Mouse (Mus musculus) adrenal gland, adult (tissue): ENCODE data around the gene Tmem229b.
A peak's percentile ranks its signal among the peaks of the same experiment; 100 is the strongest.
"Not testable (repeated sequence)": the region's sequence is repeated elsewhere in the genome, so short reads cannot be mapped to it uniquely, and the experiment has no call there.

ENCODE experiments used
- DNase-seq, 2 experiments: peaks; one replicate each; pipeline ENCODE4 v3.0.0; 2022 to 2023; ENCODE audit warnings: low spot score in 1 of 2; ENCODE audit not compliant: inconsistent age in 2 of 2

Tmem229b gene

DNA sequence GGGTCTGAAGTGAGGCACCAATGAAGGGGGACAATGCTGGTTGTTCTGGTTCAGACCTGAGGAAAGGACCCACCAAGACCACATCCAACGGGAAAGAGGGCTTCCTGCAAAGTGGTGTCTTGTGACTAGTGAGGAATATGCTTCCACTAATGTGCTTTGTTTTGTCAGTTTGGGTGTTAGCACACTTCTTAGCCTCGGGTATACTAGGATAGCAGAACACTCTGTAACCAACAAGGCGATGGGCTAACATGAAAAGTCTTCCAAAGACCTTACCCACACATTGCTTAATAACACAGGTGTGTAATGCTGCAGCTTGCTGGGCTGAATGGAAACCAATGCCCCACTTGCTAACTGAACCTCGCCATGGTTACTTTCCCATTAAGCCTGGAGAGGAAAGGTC, 51.0 kb downstream of the Tmem229b start:
- no peak for DNase-seq

DNA sequence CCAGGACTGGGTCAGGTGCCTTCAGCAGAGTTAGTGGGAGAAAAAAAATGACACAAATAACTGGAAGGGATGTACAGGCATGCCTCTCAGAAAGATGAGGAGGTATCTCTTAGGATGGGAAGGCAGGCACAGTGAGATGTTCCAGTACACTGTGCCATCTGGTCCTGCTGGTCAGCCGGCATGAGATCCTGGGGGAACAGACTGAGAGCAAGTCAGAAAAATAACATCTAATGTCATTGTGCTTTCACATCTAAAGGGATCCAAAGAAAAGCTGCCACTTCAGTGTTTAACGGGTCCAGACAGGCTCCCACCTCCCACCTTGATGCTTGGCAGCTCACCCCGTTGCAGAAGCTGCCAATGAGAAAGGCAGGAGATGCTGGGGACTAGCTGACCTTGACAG, 54.9 kb downstream of the Tmem229b start:
- no peak for DNase-seq

- peak; percentile 51 to 56 for DNase-seq
Observed at GRCm38 (mm10) chr12:78952053-78952452, 55.4 kb downstream of the Tmem229b start.

DNA sequence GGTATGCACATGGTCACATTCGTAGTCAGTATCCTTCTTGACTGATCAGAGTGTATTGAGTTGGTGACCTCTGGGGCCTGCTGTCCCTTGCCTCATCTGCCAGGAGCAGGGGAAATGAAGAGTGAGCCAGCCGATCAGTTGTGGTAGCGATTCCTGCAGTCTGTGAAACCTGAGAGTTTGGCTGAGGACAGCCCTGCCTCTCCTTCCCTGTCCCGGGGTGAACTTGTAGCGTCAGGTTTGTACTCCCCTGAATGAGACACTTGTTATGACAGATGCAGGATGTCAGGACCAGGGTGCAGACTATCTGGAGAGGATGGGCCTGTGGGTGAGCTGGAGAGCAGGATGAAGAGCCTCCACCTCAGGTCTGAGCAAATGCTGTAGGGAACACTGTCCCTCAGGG, 59.8 kb downstream of the Tmem229b start:
- no peak for DNase-seq

- no peak for DNase-seq
Observed at GRCm38 (mm10) chr12:78947161-78947560, 60.3 kb downstream of the Tmem229b start.

GRCm38 (mm10) chr12:78942931-78943330, 64.5 kb downstream of the Tmem229b start:
- no peak for DNase-seq

GRCm38 (mm10) chr12:78940081-78940480, 67.3 kb downstream of the Tmem229b start:
- no peak for DNase-seq

GRCm38 (mm10) chr12:78939393-78940037, 67.9 kb downstream of the Tmem229b start:
- DNase-seq = no peak

DNA sequence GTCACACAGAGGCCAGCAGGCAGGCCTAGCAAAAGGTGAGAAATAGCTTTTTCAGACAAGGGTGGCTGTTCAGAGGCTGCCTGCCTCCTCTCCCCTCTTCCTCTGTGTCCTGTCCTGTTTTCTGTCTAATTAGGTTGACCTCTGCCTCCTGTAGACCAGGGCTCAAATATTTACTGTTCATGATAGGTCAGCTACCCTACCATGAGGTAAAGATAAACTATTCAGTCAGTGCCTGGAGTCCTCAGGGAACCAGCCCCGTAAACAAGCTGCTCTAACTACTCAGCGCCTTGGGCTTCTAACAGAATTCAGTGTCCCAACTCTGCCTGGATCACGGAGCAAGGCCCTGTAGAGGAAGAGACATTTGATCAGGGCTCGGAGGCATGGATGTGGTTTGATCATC, 70.9 kb downstream of the Tmem229b start:
- DNase-seq = no peak

DNA sequence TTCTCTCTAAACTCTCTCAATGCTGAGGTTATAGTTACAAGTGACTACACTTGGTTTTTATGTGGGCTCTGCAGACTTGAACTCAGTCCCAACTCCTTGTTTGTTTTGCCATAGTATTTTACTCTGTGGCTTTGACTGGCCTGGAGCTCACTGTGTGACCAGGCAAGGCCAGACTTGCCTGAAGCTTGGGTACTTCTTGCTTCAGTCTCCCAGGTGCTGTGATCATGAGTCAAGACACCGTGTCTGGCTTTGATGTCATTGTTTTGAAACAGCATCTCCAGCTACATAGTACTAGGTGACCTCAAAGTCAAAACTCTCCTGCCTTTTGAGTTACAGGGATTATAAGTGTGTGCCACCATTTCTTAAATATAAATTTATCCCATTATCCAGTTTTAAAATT, 77.5 kb downstream of the Tmem229b start:
- DNase-seq = no peak

GRCm38 (mm10) chr12:78927287-78927686, 80.1 kb downstream of the Tmem229b start:
- DNase-seq = no peak

GRCm38 (mm10) chr12:78923539-78924189, 83.8 kb downstream of the Tmem229b start:
- no peak for DNase-seq

- not testable (repeated sequence) for DNase-seq
Observed at GRCm38 (mm10) chr12:78922977-78923376, 84.5 kb downstream of the Tmem229b start.

DNA sequence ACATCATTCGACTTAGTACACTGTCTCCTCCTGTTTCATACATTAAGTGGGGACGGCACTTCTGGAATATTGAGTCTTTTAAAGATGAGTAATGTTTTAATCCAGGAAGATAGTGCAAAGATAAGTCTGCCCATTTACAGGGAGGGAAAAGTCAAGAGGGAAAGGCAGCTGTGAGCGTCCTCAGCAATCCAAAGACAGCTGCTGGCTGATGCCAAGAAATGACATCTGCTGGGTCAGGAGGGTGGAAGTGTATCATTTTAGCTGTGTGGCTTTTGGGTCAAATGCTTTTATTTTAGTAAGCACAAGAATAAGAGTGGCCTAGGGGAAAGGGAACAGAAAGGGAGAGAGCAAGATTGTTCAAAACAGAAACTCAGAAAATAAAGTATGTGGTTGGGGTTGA, 85.4 kb downstream of the Tmem229b start:
- DNase-seq = no peak

DNA sequence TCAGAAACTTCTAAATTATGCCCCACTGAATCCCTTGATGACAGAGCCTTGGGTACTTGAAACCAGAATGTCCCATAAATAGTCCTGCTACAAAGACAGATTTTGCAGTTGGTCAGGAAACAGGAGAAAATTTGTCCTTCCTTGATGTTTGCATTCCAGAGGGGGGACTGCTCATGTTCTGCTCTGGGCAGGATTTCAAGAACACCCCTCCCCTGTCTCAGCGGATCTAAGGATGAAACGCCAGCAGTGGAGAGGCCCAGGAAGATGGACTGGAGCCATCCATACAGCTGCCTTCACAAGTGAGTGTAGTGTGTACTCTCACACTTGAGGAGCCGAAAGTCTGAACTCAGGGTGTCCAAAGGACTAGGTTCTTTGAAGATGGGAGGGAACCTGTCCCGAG, 86.0 kb downstream of the Tmem229b start:
- no peak for DNase-seq

DNA sequence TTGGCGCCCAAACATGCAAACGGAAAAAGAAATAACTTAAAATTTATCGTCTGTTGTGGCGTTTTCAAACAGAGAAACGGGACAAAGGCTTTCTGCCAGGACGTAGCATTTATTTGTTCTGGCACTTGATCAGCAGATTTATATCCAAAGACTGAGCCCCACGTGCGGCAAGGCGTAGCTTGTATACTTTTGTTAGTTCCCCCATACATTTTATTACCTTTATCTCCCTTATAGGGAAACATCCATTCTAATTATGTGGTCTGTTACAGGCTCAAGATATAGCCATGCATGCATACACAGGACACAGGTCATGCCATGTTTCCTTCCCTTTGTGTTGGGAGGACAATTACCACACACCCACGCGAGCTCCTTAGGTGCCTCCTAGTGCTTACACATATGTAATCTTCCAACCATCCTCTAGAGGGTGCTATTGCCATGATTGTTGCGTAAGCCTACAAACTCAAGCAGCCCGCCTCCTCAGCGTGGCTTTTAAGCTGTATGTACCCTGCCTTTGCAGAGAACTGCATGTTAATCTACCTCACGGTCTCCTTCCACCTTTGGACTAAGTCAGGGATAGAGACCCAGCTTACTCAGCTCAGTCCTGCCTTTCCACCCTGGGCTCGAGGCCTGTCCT, 88.2 kb downstream of the Tmem229b start:
- peak; percentile 59 to 90 for DNase-seq

DNA sequence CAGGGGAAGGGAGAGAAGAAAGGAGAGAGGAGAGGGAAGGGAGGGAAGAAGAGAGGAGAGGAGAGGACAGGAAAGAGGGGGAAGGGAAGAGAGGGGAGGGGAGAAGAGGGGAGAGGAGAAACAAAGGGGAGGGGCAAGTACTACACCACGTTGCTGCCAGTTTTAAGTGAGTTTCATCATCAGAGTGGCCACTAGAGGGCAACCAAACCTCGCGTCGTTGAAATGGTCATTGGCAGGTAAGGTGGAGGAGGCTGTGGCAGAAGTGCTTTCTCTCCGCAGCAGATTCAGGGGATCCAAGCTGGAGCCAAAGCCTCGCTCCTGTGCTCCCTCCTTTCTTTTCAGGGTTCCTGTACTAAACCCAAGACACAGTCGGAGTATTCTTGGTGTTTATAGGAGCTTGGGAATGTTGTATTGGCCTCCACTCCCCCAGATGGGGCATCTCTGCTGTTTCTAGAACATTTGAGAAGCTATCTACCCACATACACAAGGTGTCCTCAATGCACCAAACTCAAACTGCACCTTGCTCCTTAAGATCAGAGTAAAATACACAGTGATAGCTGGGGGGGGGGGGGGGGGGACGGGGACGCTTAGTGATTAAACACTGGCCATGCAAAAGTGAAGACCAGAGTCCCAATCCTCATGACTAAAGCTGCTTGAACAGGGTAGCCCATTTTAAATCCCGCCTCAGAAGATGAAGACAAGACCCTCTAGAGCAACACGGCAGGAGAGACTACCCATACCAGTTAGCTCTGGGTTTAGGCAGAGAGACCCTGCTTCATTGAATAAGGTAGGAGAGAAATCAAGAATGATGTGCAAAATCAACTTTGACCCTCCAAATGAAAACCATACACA, 89.0 kb downstream of the Tmem229b start:
- peak; percentile 81 to 95 for DNase-seq

- DNase-seq = no peak
Observed at GRCm38 (mm10) chr12:78916278-78916677, 91.1 kb downstream of the Tmem229b start.

DNA sequence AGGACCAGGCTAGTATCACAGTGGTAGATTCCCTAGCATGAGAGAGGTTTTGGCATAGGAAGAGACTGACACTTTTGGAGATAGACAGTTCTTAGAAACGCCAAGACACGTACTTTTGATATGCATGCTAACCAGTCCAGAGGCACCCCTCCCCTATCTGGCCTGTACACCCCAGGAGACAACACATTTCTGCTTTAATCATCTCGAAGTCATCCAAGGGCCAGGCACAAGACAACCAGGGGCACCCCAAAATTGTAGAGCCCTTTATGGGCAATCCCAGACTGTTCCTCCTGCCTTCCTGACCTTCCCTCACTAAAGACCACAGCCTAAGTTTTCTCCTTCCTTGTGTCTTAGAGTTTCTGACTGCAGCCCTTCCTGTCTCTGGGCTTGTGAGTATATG, 91.9 kb downstream of the Tmem229b start:
- no peak for DNase-seq

GRCm38 (mm10) chr12:78914458-78914857, 93.0 kb downstream of the Tmem229b start:
- DNase-seq = no peak
